In genomic region chr5:43050961-43051517, GRCm38 (mm10) we compare ENCODE assay signal across 14 mouse cellular contexts.
DNase-seq lines count a peak whose midpoint lies in the region; ATAC-seq and TF ChIP-seq lines count a peak whose summit lies in the region.
"Had no signal": no experiment of that assay in that cellular context is flagged by ENCODE, and none has a peak within 500 bp of the region (broad histone marks: within the 10 kb centered on the region; RNA-seq: fewer than 3 reads in every experiment).

No protein-coding gene starts in this region.

- ATAC-seq in hindbrain, postnatal 0 days: no peak
- ATAC-seq in hindbrain, embryonic 16.5 days: no peak
- ATAC-seq in midbrain, embryonic 11.5 days (ENCODE audit: low FRiP score): no peak
- ATAC-seq in midbrain, embryonic 16.5 days: no peak
- ATAC-seq in megakaryocyte progenitor cell, adult 5-6 weeks (replicated peaks; ENCODE audit: poor library complexity): peak; percentile 73
- ATAC-seq: forebrain, embryonic 13.5 days; inflammation-experienced regulatory T-cells, adult 6 months; midbrain, embryonic 13.5 days had no signal

- H3K27me3 ChIP-seq in hindbrain, postnatal 0 days (ENCODE audit: insufficient read depth, low read length): no peaks in the 10 kb centered on the region
- H3K27me3 ChIP-seq in hindbrain, embryonic 16.5 days (replicated peaks; ENCODE audit: control insufficient read depth, insufficient read depth, low read length): no peaks in the 10 kb centered on the region
- no peaks in the 10 kb centered on the region for H3K27me3 ChIP-seq in midbrain, embryonic 11.5 days (ENCODE audit: control insufficient read depth, insufficient read depth, low read length)
- no peaks in the 10 kb centered on the region for H3K27me3 ChIP-seq in midbrain, embryonic 16.5 days (ENCODE audit: control insufficient read depth, insufficient read depth, low read depth, low read length)
- H3K27me3 ChIP-seq: forebrain, embryonic 13.5 days; midbrain, embryonic 13.5 days; neural tube, embryonic 12.5 days had no signal

- peaks cover 5% of the 10 kb centered on the region; the same call in 1 of the 2 replicates for H3K4me1 ChIP-seq in hindbrain, postnatal 0 days (ENCODE audit: insufficient read depth, low read length)
- no peaks in the 10 kb centered on the region for H3K4me1 ChIP-seq in hindbrain, embryonic 16.5 days (ENCODE audit: control insufficient read depth, insufficient read depth, low read depth, low read length)
- no peaks in the 10 kb centered on the region for H3K4me1 ChIP-seq in midbrain, embryonic 11.5 days (ENCODE audit: control insufficient read depth, insufficient read depth, low read length)
- no peaks in the 10 kb centered on the region for H3K4me1 ChIP-seq in midbrain, embryonic 16.5 days (ENCODE audit: control insufficient read depth, insufficient read depth, low read length)
- H3K4me1 ChIP-seq: forebrain, embryonic 13.5 days; midbrain, embryonic 13.5 days; neural tube, embryonic 12.5 days had no signal

- 66% methylated on average over 7 of the region's 7 CpGs for WGBS in hindbrain, postnatal 0 days
- 86% methylated on average over 7 of the region's 7 CpGs for WGBS in hindbrain, embryonic 16.5 days
- WGBS in midbrain, embryonic 11.5 days: 92% methylated on average over 7 of the region's 7 CpGs
- 88% methylated on average over 7 of the region's 7 CpGs for WGBS in midbrain, embryonic 16.5 days

- no peaks in the 10 kb centered on the region for H3K36me3 ChIP-seq in hindbrain, postnatal 0 days (ENCODE audit: insufficient read depth, low read length)
- H3K36me3 ChIP-seq in hindbrain, embryonic 16.5 days (ENCODE audit: control insufficient read depth, insufficient read depth, low read length): no peaks in the 10 kb centered on the region
- H3K36me3 ChIP-seq in midbrain, embryonic 11.5 days (ENCODE audit: control insufficient read depth, insufficient read depth, low read length): no peaks in the 10 kb centered on the region
- no peaks in the 10 kb centered on the region for H3K36me3 ChIP-seq in midbrain, embryonic 16.5 days (ENCODE audit: control insufficient read depth, insufficient read depth, low read length)
- H3K36me3 ChIP-seq: midbrain, embryonic 13.5 days; neural tube, embryonic 12.5 days had no signal

- no peak overlapping the region for H3K27ac ChIP-seq in hindbrain, postnatal 0 days
- H3K27ac ChIP-seq in hindbrain, embryonic 16.5 days (ENCODE audit: low read depth, low read length): no peak overlapping the region
- no peak overlapping the region for H3K27ac ChIP-seq in midbrain, embryonic 11.5 days (ENCODE audit: low read depth, low read length)
- H3K27ac ChIP-seq in midbrain, embryonic 16.5 days (ENCODE audit: low read length): no peak overlapping the region
- H3K27ac ChIP-seq: forebrain, embryonic 13.5 days; liver, embryonic 14.5 days; midbrain, embryonic 13.5 days; neural tube, embryonic 12.5 days had no signal

- no peak overlapping the region for H3K4me3 ChIP-seq in hindbrain, postnatal 0 days (ENCODE audit: low read length)
- no peak overlapping the region for H3K4me3 ChIP-seq in hindbrain, embryonic 16.5 days (ENCODE audit: low read length)
- no peak overlapping the region for H3K4me3 ChIP-seq in midbrain, embryonic 11.5 days (ENCODE audit: low read depth, low read length)
- no peak overlapping the region for H3K4me3 ChIP-seq in midbrain, embryonic 16.5 days (ENCODE audit: low read depth, low read length)
- H3K4me3 ChIP-seq: forebrain, embryonic 13.5 days; midbrain, embryonic 13.5 days; neural tube, embryonic 12.5 days had no signal

- no peaks in the 10 kb centered on the region for H3K9me3 ChIP-seq in hindbrain, postnatal 0 days (ENCODE audit: low read length)
- no peaks in the 10 kb centered on the region for H3K9me3 ChIP-seq in hindbrain, embryonic 16.5 days (ENCODE audit: control insufficient read depth, low read length)
- H3K9me3 ChIP-seq in midbrain, embryonic 11.5 days (ENCODE audit: control insufficient read depth, low read length): no peaks in the 10 kb centered on the region
- no peaks in the 10 kb centered on the region for H3K9me3 ChIP-seq in midbrain, embryonic 16.5 days (replicated peaks; ENCODE audit: control insufficient read depth, low read length, poor library complexity, severe bottlenecking)
- H3K9me3 ChIP-seq: forebrain, embryonic 13.5 days; midbrain, embryonic 13.5 days; neural tube, embryonic 12.5 days had no signal

- no peak overlapping the region for H3K4me2 ChIP-seq in hindbrain, postnatal 0 days (ENCODE audit: low read depth, low read length)
- H3K4me2 ChIP-seq in hindbrain, embryonic 16.5 days (ENCODE audit: low read length): no peak overlapping the region
- no peak overlapping the region for H3K4me2 ChIP-seq in midbrain, embryonic 11.5 days
- no peak overlapping the region for H3K4me2 ChIP-seq in midbrain, embryonic 16.5 days (ENCODE audit: low read length)
- H3K4me2 ChIP-seq: forebrain, embryonic 13.5 days; midbrain, embryonic 13.5 days; neural tube, embryonic 12.5 days had no signal

- no peak for TF ChIP-seq CTCF in hindbrain, postnatal 0 days (IDR thresholded peaks at IDR 0.05; ENCODE audit: low read depth)

- no peak overlapping the region for H3K9ac ChIP-seq in hindbrain, postnatal 0 days (replicated peaks; ENCODE audit: low read length)
- no peak overlapping the region for H3K9ac ChIP-seq in hindbrain, embryonic 16.5 days (ENCODE audit: low read depth, low read length)
- no peak overlapping the region for H3K9ac ChIP-seq in midbrain, embryonic 11.5 days (ENCODE audit: low read length)
- no peak overlapping the region for H3K9ac ChIP-seq in midbrain, embryonic 16.5 days (ENCODE audit: low read depth, low read length)
- H3K9ac ChIP-seq: forebrain, embryonic 13.5 days; liver, embryonic 14.5 days; midbrain, embryonic 13.5 days; neural tube, embryonic 12.5 days had no signal

- DNase-seq in hindbrain, postnatal 0 days (ENCODE audit: low spot score): peak; percentile 58
- DNase-seq in midbrain, embryonic 11.5 days (ENCODE audit: low spot score, missing footprints): peak; percentile 45
- DNase-seq in cerebellum, adult 9-10 months: peak; percentile 91
- DNase-seq in testis, postnatal 14 days (ENCODE audit: low spot score): no peak
- no peak for DNase-seq in heart, postnatal 4 days
- DNase-seq: heart, postnatal 36 days had no signal

Comparison
In these comparisons a context has a peak if more than half of its experiments do, and no peak if none do; other contexts are left out.
1. DNase-seq: peak in hindbrain, postnatal 0 days (single experiment), midbrain, embryonic 11.5 days (single experiment) and cerebellum, adult 9-10 months (single experiment); none in testis, postnatal 14 days (single experiment) and heart, postnatal 4 days (single experiment).